Mouse (Mus musculus) kidney, adult 2 months (tissue): ENCODE measurements around the gene Coq4.

ENCODE experiments used
- CTCF ChIP-seq: fragments of 200-500 bp; conservative IDR thresholded peaks from 2 replicates; pipeline ENCODE4 v1.5.1; 2011; ENCODE audit warnings: low read depth, mild to moderate bottlenecking, control low read depth, low read length, moderate library complexity, mixed read lengths; ENCODE audit not compliant: insufficient read depth, insufficient read length
- POLR2A ChIP-seq: fragments of 200-500 bp; IDR thresholded peaks from one replicate; pipeline ENCODE4 v1.6.1; 2011; ENCODE audit warnings: low read depth, low read length, control low read depth

GRCm38 (mm10) chr2:29833796-29834195 lies 46.5 kb downstream of the Coq4 start:
- TF ChIP-seq CTCF (no peak), POLR2A (no peak)
